Mouse (Mus musculus) layer of hippocampus, adult 18-20 months (tissue): ENCODE measurements around the gene Tmem131l. TPM values are rescaled to one million over a fixed set of nuclear protein-coding genes. Genes with fewer than 3 reads are reported as not detected.

ENCODE experiments used
- DNase-seq, 2 experiments: peaks; one replicate each; pipeline ENCODE4 v3.0.0; 2022; ENCODE audit warnings: low spot score in 2 of 2
- total RNA-seq, 2 experiments: library from RNA; stranded (reverse); gene quantifications; 2 replicates each; pipeline ENCODE4 v1.2.3; 2021

Tmem131l gene
- total RNA-seq, 2 experiments from 2014 or later: 28.0 to 33.3 TPM

- peak in 1 of 2 experiments; percentile 31 for DNase-seq
Measured at GRCm38 (mm10) chr3:83978497-83979410, 61.2 kb downstream of the Tmem131l start.

GRCm38 (mm10) chr3:83977817-83978216 is 62.2 kb downstream of the Tmem131l start:
- DNase-seq: no peak

- no peak for DNase-seq
Measured at GRCm38 (mm10) chr3:83976161-83976560, 63.8 kb downstream of the Tmem131l start.

GRCm38 (mm10) chr3:83973339-83973738 is 66.6 kb downstream of the Tmem131l start:
- no peak for DNase-seq

- no peak for DNase-seq
Measured at GRCm38 (mm10) chr3:83970629-83971028, 69.3 kb downstream of the Tmem131l start.

GRCm38 (mm10) chr3:83969081-83969480 is 70.9 kb downstream of the Tmem131l start:
- no peak for DNase-seq

GRCm38 (mm10) chr3:83967791-83968190 is 72.2 kb downstream of the Tmem131l start:
- no peak for DNase-seq

- no peak for DNase-seq
Measured at GRCm38 (mm10) chr3:83965333-83965732, 74.6 kb downstream of the Tmem131l start.

GRCm38 (mm10) chr3:83963705-83964104 is 76.3 kb downstream of the Tmem131l start:
- DNase-seq: no peak

- DNase-seq: no peak
Measured at GRCm38 (mm10) chr3:83962571-83962970, 77.4 kb downstream of the Tmem131l start.

GRCm38 (mm10) chr3:83962076-83962475 is 77.9 kb downstream of the Tmem131l start:
- DNase-seq: no peak

- no peak for DNase-seq
Measured at GRCm38 (mm10) chr3:83958951-83959681, 80.9 kb downstream of the Tmem131l start.

- no peak for DNase-seq
Measured at GRCm38 (mm10) chr3:83953879-83954278, 86.1 kb downstream of the Tmem131l start.

- DNase-seq: no peak
Measured at GRCm38 (mm10) chr3:83948801-83949200, 91.2 kb downstream of the Tmem131l start.

- no peak for DNase-seq
Measured at GRCm38 (mm10) chr3:83947476-83948245, 92.3 kb downstream of the Tmem131l start.

- DNase-seq: peak in 1 of 2 experiments; percentile 40
Measured at GRCm38 (mm10) chr3:83946848-83947247, 93.1 kb downstream of the Tmem131l start.

GRCm38 (mm10) chr3:83943691-83944090 is 96.3 kb downstream of the Tmem131l start:
- DNase-seq: no peak

- no peak for DNase-seq
Measured at GRCm38 (mm10) chr3:83943212-83943611, 96.8 kb downstream of the Tmem131l start.

GRCm38 (mm10) chr3:83941921-83942320 is 98.1 kb downstream of the Tmem131l start:
- DNase-seq: no peak

- no peak for DNase-seq
Measured at GRCm38 (mm10) chr3:83938871-83939270, 101.1 kb downstream of the Tmem131l start.

- DNase-seq: no peak
Measured at GRCm38 (mm10) chr3:83934514-83934913, 105.5 kb downstream of the Tmem131l start.
